Mouse (Mus musculus) MEL (cell line): ENCODE measurements at regions not wholly inside any gene's neighbourhood (a gene's known extent, or its start where the extent isn't known, plus 50 kb on each side); places are given as distances from the start of the nearest gene placed in this dataset.

Experiments
- DNase-seq: peaks from one replicate; pipeline ENCODE4 v3.0.0; 2011; ENCODE audit warnings: low read depth, low spot score
- H3K27ac ChIP-seq: 2 replicates; pipeline ENCODE4 v1.5.1; 2012; ENCODE audit warnings: low read depth, mild to moderate bottlenecking, control low read depth, low read length, moderate library complexity; ENCODE audit not compliant: control insufficient read depth
- H3K27me3 ChIP-seq, 2 experiments: fragments of 150-350 bp in 1 of 2; sonication (generic) in 1 of 2; 2 replicates each; pipeline ENCODE4 v1.6.1; 2012; ENCODE audit warnings: low read length in 2 of 2, mild to moderate bottlenecking in 2 of 2, improper control_type of control experiment in 1 of 2, moderate library complexity in 1 of 2; ENCODE audit not compliant: insufficient read depth in 2 of 2, control insufficient read depth in 1 of 2
- H3K36me3 ChIP-seq, 2 experiments: 2 replicates each; pipeline ENCODE4 v1.6.1; 2012 to 2014; ENCODE audit warnings: low read length in 2 of 2, improper control_type of control experiment in 1 of 2, inconsistent platforms in 1 of 2, mild to moderate bottlenecking in 1 of 2; ENCODE audit not compliant: insufficient read depth in 2 of 2, control insufficient read depth in 1 of 2
- H3K4me1 ChIP-seq, 2 experiments: fragments of 150-350 bp in 1 of 2; sonication (generic) in 1 of 2; 2 replicates each; pipeline ENCODE4 v1.6.1; 2012; ENCODE audit warnings: low read length in 2 of 2, improper control_type of control experiment in 1 of 2, mild to moderate bottlenecking in 1 of 2; ENCODE audit not compliant: insufficient read depth in 2 of 2, control insufficient read depth in 1 of 2
- H3K4me3 ChIP-seq, 2 experiments: fragments of 150-350 bp in 1 of 2; sonication (generic) in 1 of 2; 2 replicates each; pipeline ENCODE4 v1.5.1; 2012; ENCODE audit warnings: low read depth in 2 of 2, low read length in 2 of 2, mild to moderate bottlenecking in 2 of 2, moderate library complexity in 2 of 2, control low read depth in 1 of 2, improper control_type of control experiment in 1 of 2; ENCODE audit not compliant: control insufficient read depth in 1 of 2, insufficient read depth in 1 of 2
- H3K79me2 ChIP-seq: 2 replicates; pipeline ENCODE4 v1.6.1; 2012; ENCODE audit warnings: mild to moderate bottlenecking, low read length, moderate library complexity; ENCODE audit not compliant: control insufficient read depth, poor library complexity, insufficient read depth
- H3K9ac ChIP-seq: 2 replicates; pipeline ENCODE4 v1.6.1; 2012; ENCODE audit warnings: low read depth, mild to moderate bottlenecking, control low read depth, low read length, moderate library complexity; ENCODE audit not compliant: control insufficient read depth, poor library complexity, severe bottlenecking
- H3K9me3 ChIP-seq: fragments of 150-350 bp; sonication (generic); replicated peaks from 2 replicates; pipeline ENCODE4 v1.6.1; 2012; ENCODE audit warnings: mild to moderate bottlenecking, low read length, improper control_type of control experiment, moderate library complexity; ENCODE audit not compliant: insufficient read depth
- CHD2 ChIP-seq: IDR thresholded peaks from 2 replicates; pipeline ENCODE4 v1.6.1; 2011; ENCODE audit warnings: low read length, improper control_type of control experiment
- E2F4 ChIP-seq: IDR thresholded peaks from 2 replicates; pipeline ENCODE4 v1.6.1; 2011; ENCODE audit warnings: low read depth, low read length, improper control_type of control experiment, borderline replicate concordance
- GATA1 ChIP-seq: IDR thresholded peaks from 2 replicates; pipeline ENCODE4 v1.6.1; 2011; ENCODE audit warnings: low read depth, low read length, improper control_type of control experiment
- HCFC1 ChIP-seq: IDR thresholded peaks from 2 replicates; pipeline ENCODE4 v1.6.1; 2012; ENCODE audit warnings: low read depth, mild to moderate bottlenecking, inconsistent platforms, low read length, improper control_type of control experiment, moderate library complexity
- JUND ChIP-seq: IDR thresholded peaks from 2 replicates; pipeline ENCODE4 v1.6.1; 2011; ENCODE audit warnings: low read depth, mild to moderate bottlenecking, improper control_type of control experiment, low read length
- KAT2A ChIP-seq: conservative IDR thresholded peaks from 2 replicates; pipeline ENCODE4 v1.6.1; 2012; ENCODE audit warnings: low read depth, low read length, improper control_type of control experiment, inconsistent platforms
- MAZ ChIP-seq: IDR thresholded peaks from 2 replicates; pipeline ENCODE4 v1.6.1; 2012; ENCODE audit warnings: low read depth, mild to moderate bottlenecking, inconsistent platforms, low read length, improper control_type of control experiment
- MEF2A ChIP-seq: IDR thresholded peaks from 2 replicates; pipeline ENCODE4 v1.6.1; 2014; ENCODE audit warnings: low read depth, mild to moderate bottlenecking, inconsistent platforms, low read length, improper control_type of control experiment; ENCODE audit not compliant: poor library complexity, insufficient replicate concordance, severe bottlenecking; ENCODE audit errors: extremely low read depth
- MXI1 ChIP-seq: IDR thresholded peaks from 2 replicates; pipeline ENCODE4 v1.6.1; 2011; ENCODE audit warnings: mild to moderate bottlenecking, low read depth, low read length, improper control_type of control experiment
- NELFE ChIP-seq: IDR thresholded peaks from 2 replicates; pipeline ENCODE4 v1.6.1; 2011; ENCODE audit warnings: low read depth, low read length, improper control_type of control experiment
- NRF1 ChIP-seq: IDR thresholded peaks from 2 replicates; pipeline ENCODE4 v1.6.1; 2014; ENCODE audit warnings: low read depth, mild to moderate bottlenecking, inconsistent platforms, low read length, improper control_type of control experiment, moderate library complexity; ENCODE audit not compliant: poor library complexity, insufficient read depth, severe bottlenecking
- POLR2A ChIP-seq, 2 experiments: IDR thresholded peaks; 2 replicates each; pipeline ENCODE4 v1.6.1; 2011 to 2012; ENCODE audit warnings: low read length in 2 of 2, mild to moderate bottlenecking in 2 of 2, control low read depth in 1 of 2, improper control_type of control experiment in 1 of 2, low read depth in 1 of 2, moderate library complexity in 1 of 2; ENCODE audit not compliant: control insufficient read depth in 1 of 2, insufficient read depth in 1 of 2, poor library complexity in 1 of 2
- POLR2AphosphoS2 ChIP-seq: IDR thresholded peaks from 2 replicates; pipeline ENCODE4 v1.6.1; 2011; ENCODE audit warnings: low read length, improper control_type of control experiment
- RAD21 ChIP-seq: IDR thresholded peaks from 2 replicates; pipeline ENCODE4 v1.6.1; 2011; ENCODE audit warnings: mild to moderate bottlenecking, low read depth, low read length, improper control_type of control experiment
- SIN3A ChIP-seq: IDR thresholded peaks from 2 replicates; pipeline ENCODE4 v1.6.1; 2012; ENCODE audit warnings: low read length, improper control_type of control experiment, inconsistent platforms
- SMC3 ChIP-seq: IDR thresholded peaks from 2 replicates; pipeline ENCODE4 v1.6.1; 2011; ENCODE audit warnings: low read depth, low read length, improper control_type of control experiment
- TCF12 ChIP-seq: IDR thresholded peaks from 2 replicates; pipeline ENCODE4 v1.6.1; 2014; ENCODE audit warnings: low read depth, mild to moderate bottlenecking, inconsistent platforms, low read length, improper control_type of control experiment, moderate library complexity
- UBTF ChIP-seq: IDR thresholded peaks from 2 replicates; pipeline ENCODE4 v1.6.1; 2012; ENCODE audit warnings: low read depth, mild to moderate bottlenecking, inconsistent platforms, low read length, improper control_type of control experiment, moderate library complexity, borderline replicate concordance; ENCODE audit not compliant: insufficient read depth
- USF1 ChIP-seq: IDR thresholded peaks from 2 replicates; pipeline ENCODE4 v1.6.1; 2014; ENCODE audit warnings: low read depth, mild to moderate bottlenecking, inconsistent platforms, low read length, improper control_type of control experiment, moderate library complexity
- USF2 ChIP-seq, 2 experiments: IDR thresholded peaks; 2 replicates each; pipeline ENCODE4 v1.6.1; 2011 to 2012; ENCODE audit warnings: improper control_type of control experiment in 2 of 2, low read length in 2 of 2, borderline replicate concordance in 1 of 2, inconsistent platforms in 1 of 2, low read depth in 1 of 2, mild to moderate bottlenecking in 1 of 2; ENCODE audit not compliant: insufficient read depth in 1 of 2

DNA sequence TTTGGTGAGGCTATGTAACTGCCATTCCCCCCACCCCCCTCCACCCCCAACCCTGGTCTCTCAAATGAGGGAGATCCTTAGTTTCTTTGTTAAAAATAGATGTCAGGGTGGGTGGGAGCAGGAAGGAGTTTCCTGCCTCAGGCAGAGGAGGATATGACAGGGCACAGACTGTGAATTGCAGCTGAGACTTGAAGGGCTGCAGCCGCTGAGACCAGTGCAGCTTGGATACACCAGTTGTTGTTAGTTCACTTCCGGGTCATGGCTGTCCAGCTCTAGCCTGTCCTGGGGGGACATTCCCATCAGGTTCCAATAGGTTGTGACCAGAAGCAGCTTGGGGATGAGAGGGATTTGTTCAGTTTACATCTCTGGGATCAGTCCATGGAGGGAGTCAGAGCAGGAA lies 76.6 kb upstream of the Dlx2 start:
- Histone ChIP-seq H3K36me3 (no peaks in the 10 kb centered on the region), H3K4me3 (no peak overlapping the region), H3K79me2 (no peaks in the 10 kb centered on the region), H3K4me1 (no peaks in the 10 kb centered on the region), H3K9me3 (no peaks in the 10 kb centered on the region), H3K27ac (no peak overlapping the region), H3K27me3 (peaks cover 0 to 6% of the 10 kb centered on the region in 2 experiments; a peak in 3 of 4 replicates), H3K9ac (no peak overlapping the region)
- TF ChIP-seq KAT2A (no peak), NELFE (no peak), TCF12 (no peak), GATA1 (no peak), USF1 (no peak), MAZ (no peak), UBTF (no peak), NRF1 (no peak), POLR2AphosphoS2 (no peak), MXI1 (no peak), USF2 (IDR thresholded peaks at IDR 0.05; ENCODE audit: borderline replicate concordance in 1 of 2, insufficient read depth in 1 of 2, low read depth in 1 of 2, low read length in 2 of 2) (no peak), E2F4 (no peak)
- no peak for DNase-seq

DNA sequence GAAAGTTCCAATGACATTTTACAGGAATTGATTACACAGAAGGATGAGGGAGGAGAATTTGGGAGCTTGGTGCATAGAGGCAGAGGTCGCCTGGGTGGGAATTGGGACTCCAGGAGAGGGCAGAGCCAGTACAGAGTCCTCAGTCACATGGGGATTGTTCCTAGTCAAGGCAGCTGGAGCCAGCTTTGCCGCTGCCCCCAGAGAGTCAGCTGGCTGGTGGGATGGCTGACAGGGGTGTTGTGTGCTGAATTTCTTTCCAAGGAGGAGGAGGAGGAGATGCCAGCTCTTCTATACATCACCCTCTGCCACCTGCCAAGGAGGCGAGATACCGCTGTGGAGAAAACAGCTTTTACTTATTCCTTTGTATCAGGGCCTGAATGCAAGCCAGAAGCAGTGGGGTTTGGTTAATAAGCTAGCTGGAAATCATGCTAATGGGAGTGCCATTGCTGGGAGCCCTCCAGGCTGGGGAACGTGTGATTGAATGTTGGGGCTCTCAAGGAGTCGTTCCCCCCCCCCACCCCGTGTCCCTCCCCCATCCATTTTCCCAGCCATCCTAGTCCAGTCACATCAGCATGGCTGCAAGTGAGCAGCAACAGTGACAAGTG lies 78.8 kb upstream of the Dlx2 start:
- H3K36me3 ChIP-seq: no peaks in the 10 kb centered on the region
- H3K79me2 ChIP-seq: no peaks in the 10 kb centered on the region
- H3K27ac ChIP-seq: no peak overlapping the region
- H3K4me1 ChIP-seq: no peaks in the 10 kb centered on the region
- H3K4me3 ChIP-seq: no peak overlapping the region
- peaks cover 0 to 4% of the 10 kb centered on the region in 2 experiments; a peak in 3 of 4 replicates for H3K27me3 ChIP-seq
- DNase-seq: no peak
- H3K9ac ChIP-seq: no peak overlapping the region
- TF ChIP-seq JUND: no peak
- no peaks in the 10 kb centered on the region for H3K9me3 ChIP-seq

DNA sequence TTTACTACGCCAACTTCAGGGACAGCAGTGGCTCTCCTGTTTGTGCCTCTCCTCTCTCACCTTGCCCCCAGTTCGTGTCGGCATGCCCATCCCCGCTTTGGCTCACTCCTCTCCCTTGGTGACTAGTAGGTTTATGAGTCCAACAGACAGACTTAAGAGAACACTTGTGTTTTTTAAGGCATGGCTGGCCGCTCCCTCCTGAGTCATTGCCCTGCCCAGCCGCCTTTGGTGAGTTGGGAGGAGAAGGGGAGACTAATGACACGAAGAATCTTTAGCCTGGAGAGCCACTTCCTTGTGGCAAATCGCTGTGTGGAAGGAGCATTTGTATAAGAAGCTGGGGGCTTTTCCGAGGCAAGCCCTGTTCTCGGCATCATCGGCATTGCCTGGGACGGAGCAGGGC lies 79.8 kb upstream of the Dlx2 start:
- Histone ChIP-seq H3K4me1 (no peaks in the 10 kb centered on the region), H3K9ac (no peak overlapping the region), H3K9me3 (no peaks in the 10 kb centered on the region), H3K27me3 (peaks cover 0 to 4% of the 10 kb centered on the region in 2 experiments), H3K36me3 (no peaks in the 10 kb centered on the region), H3K4me3 (no peak overlapping the region), H3K79me2 (no peaks in the 10 kb centered on the region), H3K27ac (no peak overlapping the region)
- no peak for TF ChIP-seq NELFE
- TF ChIP-seq POLR2A (IDR thresholded peaks at IDR 0.05; ENCODE audit: control insufficient read depth in 1 of 2, insufficient read depth in 1 of 2, low read depth in 1 of 2, low read length in 2 of 2, poor library complexity in 1 of 2): no peak
- TF ChIP-seq SIN3A: no peak
- no peak for TF ChIP-seq MEF2A
- TF ChIP-seq MXI1: no peak
- TF ChIP-seq CHD2: no peak
- TF ChIP-seq RAD21: no peak
- TF ChIP-seq HCFC1: no peak
- TF ChIP-seq SMC3: no peak
- TF ChIP-seq USF1: no peak
- no peak for DNase-seq
